1 mouse cellular context compared by ENCODE assay signal in the genomic region with DNA sequence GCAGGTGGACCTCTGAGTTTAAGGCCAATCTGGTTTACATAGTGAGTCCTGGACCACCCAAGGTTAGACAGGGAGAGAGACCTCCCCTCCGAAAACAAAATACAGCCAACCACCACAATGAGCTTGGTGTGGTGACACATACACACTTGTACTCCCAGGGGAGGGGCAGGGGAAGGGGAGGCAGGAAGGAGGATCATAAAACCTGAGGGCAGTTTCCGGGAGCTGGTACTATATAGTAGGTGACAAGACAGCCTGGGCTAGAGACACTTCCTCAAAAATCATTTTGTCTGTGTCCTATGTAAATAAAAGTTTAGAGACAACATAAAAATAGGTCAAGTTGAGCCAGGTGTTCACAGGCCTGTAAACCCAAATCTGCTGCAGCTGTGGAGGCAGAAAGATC.
TF ChIP-seq lines count a peak whose summit lies in the region.

No protein-coding gene starts in this region.

TF ChIP-seq in CH12.LX, 34 proteins besides CTCF, POLR2A, EP300 and RAD21:
- TF ChIP-seq TCF12 (IDR thresholded peaks at IDR 0.05; ENCODE audit: low read depth, low read length) (no peak), ZKSCAN1 (IDR thresholded peaks at IDR 0.05; ENCODE audit: borderline replicate concordance, low read depth, low read length) (no peak), CHD1 (IDR thresholded peaks at IDR 0.05; ENCODE audit: low read depth, low read length) (no peak), MAFK (IDR thresholded peaks at IDR 0.05; ENCODE audit: insufficient replicate concordance, low read length) (no peak), IRF4 (IDR thresholded peaks at IDR 0.05; ENCODE audit: low read depth, low read length) (no peak), MAZ (IDR thresholded peaks at IDR 0.05; ENCODE audit: low read depth, low read length) (no peak), MYC (IDR thresholded peaks at IDR 0.05; ENCODE audit: low read depth, low read length) (no peak), SMC3 (IDR thresholded peaks at IDR 0.05; ENCODE audit: low read depth, low read length) (no peak), ETS1 (conservative IDR thresholded peaks at IDR 0.05; ENCODE audit: low read depth, low read length) (no peak), BHLHE40 (IDR thresholded peaks at IDR 0.05; ENCODE audit: low read depth, low read length) (no peak), HCFC1 (IDR thresholded peaks at IDR 0.05; ENCODE audit: low read depth, low read length) (no peak), SIN3A (IDR thresholded peaks at IDR 0.05; ENCODE audit: low read length) (no peak), PAX5 (IDR thresholded peaks at IDR 0.05; ENCODE audit: low read length) (no peak)
TF ChIP-seq in CH12.LX: peak in this region for 0.
